Mouse (Mus musculus) ES-E14 (cell line): Measurements from ENCODE around the gene Card9. TPM values are rescaled to one million over a fixed set of nuclear protein-coding genes. Genes with fewer than 3 reads are reported as not detected.

Experiments
- DNase-seq: peaks from one replicate; pipeline ENCODE4 v3.0.0-alpha.2; 2013; ENCODE audit warnings: low read depth, low spot score
- H3K27ac ChIP-seq: 2 replicates; pipeline ENCODE4 v1.5.1; 2012; ENCODE audit warnings: low read depth, mild to moderate bottlenecking, low read length, moderate library complexity, mixed read lengths; ENCODE audit not compliant: poor library complexity, insufficient read depth, severe bottlenecking
- H3K36me3 ChIP-seq: 2 replicates; pipeline ENCODE4 v1.6.1; 2012; ENCODE audit warnings: mild to moderate bottlenecking, low read length, moderate library complexity, mixed read lengths; ENCODE audit not compliant: control insufficient read depth, poor library complexity, insufficient read depth, severe bottlenecking
- H3K4me1 ChIP-seq, 2 experiments: fragments of 150-350 bp in 1 of 2; sonication (generic) in 1 of 2; 2 replicates each; pipeline ENCODE4 v1.6.1; 2012; ENCODE audit warnings: low read length in 2 of 2, mild to moderate bottlenecking in 1 of 2, mixed read lengths in 1 of 2; ENCODE audit not compliant: control insufficient read depth in 2 of 2, insufficient read depth in 2 of 2, poor library complexity in 1 of 2
- H3K4me3 ChIP-seq, 2 experiments: fragments of 150-350 bp in 1 of 2; sonication (generic) in 1 of 2; 2 replicates each; pipeline ENCODE4 v1.5.1; 2012; ENCODE audit warnings: low read length in 2 of 2, low read depth in 1 of 2, mild to moderate bottlenecking in 1 of 2, mixed read lengths in 1 of 2; ENCODE audit not compliant: insufficient read depth in 1 of 2, poor library complexity in 1 of 2, severe bottlenecking in 1 of 2
- H3K9ac ChIP-seq: 2 replicates; pipeline ENCODE4 v1.6.1; 2012; ENCODE audit warnings: low read depth, mild to moderate bottlenecking, low read length, mixed read lengths; ENCODE audit not compliant: poor library complexity, insufficient read depth, severe bottlenecking
- H3K9me3 ChIP-seq: fragments of 150-350 bp; sonication (generic); 2 replicates; pipeline ENCODE4 v1.6.1; 2012; ENCODE audit warnings: low read depth, mild to moderate bottlenecking, low read length; ENCODE audit not compliant: control insufficient read depth, insufficient read depth
- CHD2 ChIP-seq: IDR thresholded peaks from 2 replicates; pipeline ENCODE4 v1.6.1; 2014; ENCODE audit warnings: mild to moderate bottlenecking, low read depth, low read length, inconsistent platforms
- HCFC1 ChIP-seq: IDR thresholded peaks from 2 replicates; pipeline ENCODE4 v1.6.1; 2012; ENCODE audit warnings: low read length, inconsistent platforms, borderline replicate concordance; ENCODE audit not compliant: insufficient read depth
- MAFK ChIP-seq: IDR thresholded peaks from 2 replicates; pipeline ENCODE4 v1.6.1; 2014; ENCODE audit warnings: mild to moderate bottlenecking, low read depth, low read length, inconsistent platforms; ENCODE audit not compliant: insufficient read depth
- ZC3H11A ChIP-seq: IDR thresholded peaks from 2 replicates; pipeline ENCODE4 v1.6.1; 2012; ENCODE audit warnings: low read depth, mild to moderate bottlenecking, inconsistent platforms, low read length, borderline replicate concordance
- ZNF384 ChIP-seq: IDR thresholded peaks from 2 replicates; pipeline ENCODE4 v1.6.1; 2012; ENCODE audit warnings: low read depth, low read length, inconsistent platforms
- in situ Hi-C, 2 experiments: fragments of 600-800 bp; cut with MboI; formaldehyde crosslinking; loops; one replicate each; pipeline ENCODE4 v1.15.1; 2025; ENCODE audit warnings: low sequenced_read_pairs in 2 of 2, inconsistent platforms in 1 of 2; ENCODE audit not compliant: unreplicated experiment in 2 of 2
- total RNA-seq: library from RNA; depleted of rRNA; stranded (reverse); fragments of 300-350 nt; gene quantifications from 2 replicates; pipeline ENCODE4 v1.2.3, GENCODE M21; 2012

Card9 gene
- total RNA-seq, 1 experiment, result 0.76 TPM

- H3K4me1 ChIP-seq, result peaks cover 0 to 14% of the 10 kb centered on the region in 2 experiments; a peak in 1 of 4 replicates
- TF ChIP-seq ZNF384 (no peak), CHD2 (no peak), HCFC1 (no peak), MAFK (no peak)
- H3K27ac ChIP-seq, result no peak overlapping the region
- DNase-seq, result no peak
- no peak overlapping the region for H3K4me3 ChIP-seq
- no peak overlapping the region for H3K9ac ChIP-seq
- in situ Hi-C loops, result loop anchor here in 1 of 2 experiments (25.0 kb wide), 1 partner anchor 249 kb away; no protein-coding TSS in a partner anchor
- no peaks in the 10 kb centered on the region for H3K9me3 ChIP-seq
- H3K36me3 ChIP-seq, result no peaks in the 10 kb centered on the region
These were observed 47.9 kb downstream of the Card9 start for GRCm38 (mm10) chr2:26312812-26313211.

- Histone ChIP-seq H3K4me1 (peaks cover 0 to 14% of the 10 kb centered on the region in 2 experiments; a peak in 1 of 4 replicates), H3K9me3 (no peaks in the 10 kb centered on the region), H3K36me3 (no peaks in the 10 kb centered on the region), H3K9ac (no peak overlapping the region), H3K4me3 (no peak overlapping the region), H3K27ac (no peak overlapping the region)
- in situ Hi-C loops, result loop anchor here in 1 of 2 experiments (25.0 kb wide), 1 partner anchor 250 kb away; no protein-coding TSS in a partner anchor
- DNase-seq, result no peak
- TF ChIP-seq CHD2 (no peak), ZC3H11A (no peak), HCFC1 (no peak), ZNF384 (no peak), MAFK (no peak)
These were observed 48.8 kb downstream of the Card9 start for GRCm38 (mm10) chr2:26311936-26312335.

GRCm38 (mm10) chr2:26309739-26310138, 51.0 kb downstream of the Card9 start:
- Histone ChIP-seq H3K27ac (no peak overlapping the region), H3K9ac (no peak overlapping the region), H3K4me1 (peaks cover 0 to 6% of the 10 kb centered on the region in 2 experiments; a peak in 1 of 4 replicates), H3K36me3 (no peaks in the 10 kb centered on the region), H3K9me3 (no peaks in the 10 kb centered on the region), H3K4me3 (no peak overlapping the region)
- no peak for DNase-seq
- in situ Hi-C loops, result loop anchor here in 1 of 2 experiments (25.0 kb wide), 1 partner anchor 253 kb away; no protein-coding TSS in a partner anchor
- TF ChIP-seq CHD2 (no peak), HCFC1 (no peak), ZC3H11A (no peak), MAFK (no peak), ZNF384 (no peak)

GRCm38 (mm10) chr2:26306702-26307101, 54.0 kb downstream of the Card9 start:
- no peaks in the 10 kb centered on the region for H3K36me3 ChIP-seq
- peaks cover 0 to 2% of the 10 kb centered on the region in 2 experiments; a peak in 1 of 4 replicates for H3K4me1 ChIP-seq
- no peak for DNase-seq
- H3K4me3 ChIP-seq, result no peak overlapping the region
- no peaks in the 10 kb centered on the region for H3K9me3 ChIP-seq
- in situ Hi-C loops, result loop anchor here in 1 of 2 experiments (25.0 kb wide), 1 partner anchor 256 kb away; no protein-coding TSS in a partner anchor
- no peak overlapping the region for H3K9ac ChIP-seq
- no peak overlapping the region for H3K27ac ChIP-seq
- TF ChIP-seq HCFC1 (no peak), ZNF384 (no peak), MAFK (no peak), ZC3H11A (no peak), CHD2 (no peak)

GRCm38 (mm10) chr2:26305555-26305954, 55.2 kb downstream of the Card9 start:
- Histone ChIP-seq H3K27ac (no peak overlapping the region), H3K36me3 (no peaks in the 10 kb centered on the region), H3K9me3 (no peaks in the 10 kb centered on the region), H3K4me3 (no peak overlapping the region), H3K4me1 (peaks cover 0 to 3% of the 10 kb centered on the region in 2 experiments; a peak in 1 of 4 replicates), H3K9ac (no peak overlapping the region)
- DNase-seq, result no peak
- in situ Hi-C loops, result loop anchor here in 1 of 2 experiments (25.0 kb wide), 1 partner anchor 257 kb away; no protein-coding TSS in a partner anchor
- no peak for TF ChIP-seq ZC3H11A
- TF ChIP-seq HCFC1, result no peak
- TF ChIP-seq CHD2, result no peak
- no peak for TF ChIP-seq ZNF384
- no peak for TF ChIP-seq MAFK
